Mouse (Mus musculus) thymus, adult 2 months (tissue): ENCODE results near the gene Clasp2.

ENCODE experiments used
- CTCF ChIP-seq: fragments of 200-500 bp; IDR thresholded peaks from 2 replicates; pipeline ENCODE4 v1.5.1; 2012; ENCODE audit warnings: mild to moderate bottlenecking, control low read depth, low read length, moderate library complexity, borderline replicate concordance; ENCODE audit not compliant: control insufficient read depth, poor library complexity, insufficient read depth; ENCODE audit errors: extremely low read depth
- POLR2A ChIP-seq: fragments of 200-500 bp; IDR thresholded peaks from 2 replicates; pipeline ENCODE4 v1.6.1; 2012; ENCODE audit warnings: mild to moderate bottlenecking, low read length, control low read depth, moderate library complexity; ENCODE audit not compliant: control insufficient read depth, poor library complexity, insufficient read depth; ENCODE audit errors: extremely low read depth

DNA sequence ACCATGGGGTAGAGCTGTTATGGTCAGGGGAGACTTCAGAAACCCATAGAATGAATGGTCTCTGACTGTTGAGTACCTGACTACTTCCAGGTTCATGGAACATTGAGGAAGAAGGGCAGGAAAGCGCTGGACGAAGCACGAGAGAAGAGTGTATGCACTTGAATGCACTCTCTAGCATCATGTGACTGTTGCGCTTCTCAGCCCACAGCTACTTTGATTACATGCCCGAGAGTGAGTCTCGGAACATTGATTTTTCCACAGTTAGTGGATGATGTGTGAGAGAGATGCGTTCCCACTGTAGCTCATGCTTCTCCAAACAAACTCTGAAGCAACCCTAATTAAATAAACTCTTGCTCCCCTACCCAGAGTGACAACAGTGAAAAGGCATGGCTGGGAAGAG is 92.2 kb downstream of the Clasp2 start:
- no peak for TF ChIP-seq POLR2A
- TF ChIP-seq CTCF: no peak
